Mouse (Mus musculus): ENCODE results near the gene Gm7271.

- TF ChIP-seq CTCF (IDR thresholded peaks at IDR 0.05; ENCODE audit: low read depth) (no peak), EP300 (optimal IDR thresholded peaks at IDR 0.05) (no peak)
These were observed 7.0 kb upstream of the Gm7271 start for GRCm38 (mm10) chr5:76476873-76477272.

Data from stomach, postnatal 0 days (tissue).